Mouse (Mus musculus) neural tube, embryonic 10.5 days (tissue): ENCODE measurements at regions not wholly inside any gene's neighbourhood (a gene's known extent, or its start where the extent isn't known, plus 50 kb on each side); places are given as distances from the start of the nearest gene placed in this dataset.

ENCODE experiments used
- DNase-seq: peaks from one replicate; pipeline ENCODE4 v3.0.0-alpha.2; 2017; ENCODE audit warnings: low spot score; ENCODE audit errors: extremely low spot score

GRCm38 (mm10) chr10:111865286-111865830, 107.1 kb upstream of the Krr1 start:
- DNase-seq, result no peak

- no peak for DNase-seq
Measured at GRCm38 (mm10) chr10:111867102-111867501, 105.4 kb upstream of the Krr1 start.

- DNase-seq, result no peak
Measured at GRCm38 (mm10) chr10:111867538-111867937, 104.9 kb upstream of the Krr1 start.

GRCm38 (mm10) chr10:111880354-111880753, 92.1 kb upstream of the Krr1 start:
- no peak for DNase-seq

GRCm38 (mm10) chr10:111881339-111882211, 90.9 kb upstream of the Krr1 start:
- DNase-seq, result no peak

- no peak for DNase-seq
Measured at GRCm38 (mm10) chr10:111882521-111882920, 89.9 kb upstream of the Krr1 start.

GRCm38 (mm10) chr10:111884701-111885100, 87.8 kb upstream of the Krr1 start:
- DNase-seq, result no peak

- no peak for DNase-seq
Measured at GRCm38 (mm10) chr10:111889111-111889510, 83.4 kb upstream of the Krr1 start.

GRCm38 (mm10) chr10:111893489-111893888, 79.0 kb upstream of the Krr1 start:
- no peak for DNase-seq

GRCm38 (mm10) chr10:111893941-111894340, 78.5 kb upstream of the Krr1 start:
- no peak for DNase-seq

GRCm38 (mm10) chr10:111897361-111897760, 75.1 kb upstream of the Krr1 start:
- no peak for DNase-seq

GRCm38 (mm10) chr10:111900723-111901716, 71.4 kb upstream of the Krr1 start:
- no peak for DNase-seq

- DNase-seq, result no peak
Measured at GRCm38 (mm10) chr10:111903956-111904355, 68.5 kb upstream of the Krr1 start.

- no peak for DNase-seq
Measured at GRCm38 (mm10) chr10:111907836-111908235, 64.6 kb upstream of the Krr1 start.

GRCm38 (mm10) chr10:111912561-111912960, 59.9 kb upstream of the Krr1 start:
- no peak for DNase-seq

- no peak for DNase-seq
Measured at GRCm38 (mm10) chr10:111913066-111913785, 59.2 kb upstream of the Krr1 start.

GRCm38 (mm10) chr10:111914231-111914630, 58.2 kb upstream of the Krr1 start:
- DNase-seq, result no peak

GRCm38 (mm10) chr10:111918071-111918507, 54.4 kb upstream of the Krr1 start:
- no peak for DNase-seq

GRCm38 (mm10) chr10:111919475-111919874, 53.0 kb upstream of the Krr1 start:
- DNase-seq, result no peak

- DNase-seq, result no peak
Measured at GRCm38 (mm10) chr10:111921492-111921891, 51.0 kb upstream of the Krr1 start.
